Mouse (Mus musculus): ENCODE measurements at regions not wholly inside any gene's neighbourhood (a gene's known extent, or its start where the extent isn't known, plus 50 kb on each side); places are given as distances from the start of the nearest gene placed in this dataset.

DNA sequence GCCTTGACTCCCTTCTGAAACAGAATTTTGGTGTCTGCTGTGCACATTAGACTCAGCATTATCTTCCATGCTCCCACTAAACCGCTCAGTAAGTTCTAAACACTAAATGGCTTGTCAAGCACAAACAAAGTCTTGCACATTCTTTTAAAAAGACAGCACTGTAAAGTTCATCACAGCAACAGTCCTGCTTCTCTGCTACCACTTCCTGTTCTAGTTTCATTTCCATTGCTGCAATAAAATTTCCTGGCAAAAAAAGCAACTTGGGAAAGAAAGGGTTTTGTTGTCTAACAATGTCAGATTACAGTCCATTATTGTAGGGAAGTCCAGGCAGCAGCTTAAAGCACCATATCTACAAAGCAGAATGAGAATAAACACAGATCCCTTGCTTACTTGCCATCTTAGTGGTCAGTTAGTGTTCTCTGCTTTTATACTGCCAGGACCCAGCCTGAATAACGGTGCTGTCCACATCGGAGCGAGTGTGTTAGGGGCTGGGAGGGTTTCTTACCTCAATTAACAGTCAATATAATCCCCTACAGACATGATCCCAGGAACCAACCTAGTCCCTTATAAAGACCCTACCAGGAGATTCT lies 276.0 kb downstream of the Insc start:
- Histone ChIP-seq H3K79me2 (replicated peaks; ENCODE audit: control insufficient read depth, insufficient read depth, low read length) (no peaks in the 10 kb centered on the region), H3K36me3 (ENCODE audit: control insufficient read depth, insufficient read depth, low read length) (no peaks in the 10 kb centered on the region), H3K9ac (ENCODE audit: low read depth, low read length) (no peak overlapping the region), H3K27ac (no peak overlapping the region), H3K4me3 (no peak overlapping the region), H3K4me1 (ENCODE audit: control insufficient read depth, insufficient read depth, low read length) (no peaks in the 10 kb centered on the region), H3K27me3 (ENCODE audit: control insufficient read depth, insufficient read depth, low read length) (no peaks in the 10 kb centered on the region)
- TF ChIP-seq CTCF (IDR thresholded peaks at IDR 0.05) (no peak), POLR2A (IDR thresholded peaks at IDR 0.05; ENCODE audit: insufficient read depth, low read depth, low read length) (no peak), EP300 (IDR thresholded peaks at IDR 0.05; ENCODE audit: insufficient read depth, low read depth, low read length) (no peak)
- WGBS = 61% methylated on average over 4 of the region's 4 CpGs
- intact Hi-C loops (cut with DNase I) = no loop called here
- no peak for DNase-seq

DNA sequence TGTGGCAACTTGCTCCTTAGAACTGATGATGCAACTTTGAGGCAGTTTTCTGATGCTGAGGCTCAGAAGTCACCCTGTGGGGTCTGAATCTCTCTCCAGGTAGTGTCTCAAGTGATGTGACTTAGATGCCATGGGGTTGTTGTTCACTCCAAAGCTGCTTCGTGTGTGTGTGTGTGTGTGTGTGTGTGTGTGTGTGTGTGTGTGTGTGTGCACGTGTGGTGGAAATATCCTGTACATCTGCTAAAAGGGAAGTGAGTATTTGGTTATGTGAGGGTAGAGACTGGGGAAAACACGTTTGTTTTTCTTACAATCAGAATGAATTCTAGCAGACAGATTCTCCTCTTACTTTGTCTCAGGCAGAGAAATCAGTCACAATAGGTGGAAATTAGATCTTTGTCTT lies 276.5 kb downstream of the Insc start:
- no peaks in the 10 kb centered on the region for H3K79me2 ChIP-seq (replicated peaks; ENCODE audit: control insufficient read depth, insufficient read depth, low read length)
- DNase-seq = peak in 1 of 2 experiments; percentile 6
- H3K4me3 ChIP-seq = no peak overlapping the region
- no peaks in the 10 kb centered on the region for H3K27me3 ChIP-seq (ENCODE audit: control insufficient read depth, insufficient read depth, low read length)
- H3K27ac ChIP-seq = no peak overlapping the region
- H3K36me3 ChIP-seq (ENCODE audit: control insufficient read depth, insufficient read depth, low read length) = no peaks in the 10 kb centered on the region
- 36% methylated on average over 3 of the region's 3 CpGs for WGBS
- intact Hi-C loops (cut with DNase I) = no loop called here
- no peaks in the 10 kb centered on the region for H3K4me1 ChIP-seq (ENCODE audit: control insufficient read depth, insufficient read depth, low read length)
- no peak overlapping the region for H3K9ac ChIP-seq (ENCODE audit: low read depth, low read length)
- TF ChIP-seq EP300 (IDR thresholded peaks at IDR 0.05; ENCODE audit: insufficient read depth, low read depth, low read length) = no peak
- no peak for TF ChIP-seq CTCF (IDR thresholded peaks at IDR 0.05)
- no peak for TF ChIP-seq POLR2A (IDR thresholded peaks at IDR 0.05; ENCODE audit: insufficient read depth, low read depth, low read length)

DNA sequence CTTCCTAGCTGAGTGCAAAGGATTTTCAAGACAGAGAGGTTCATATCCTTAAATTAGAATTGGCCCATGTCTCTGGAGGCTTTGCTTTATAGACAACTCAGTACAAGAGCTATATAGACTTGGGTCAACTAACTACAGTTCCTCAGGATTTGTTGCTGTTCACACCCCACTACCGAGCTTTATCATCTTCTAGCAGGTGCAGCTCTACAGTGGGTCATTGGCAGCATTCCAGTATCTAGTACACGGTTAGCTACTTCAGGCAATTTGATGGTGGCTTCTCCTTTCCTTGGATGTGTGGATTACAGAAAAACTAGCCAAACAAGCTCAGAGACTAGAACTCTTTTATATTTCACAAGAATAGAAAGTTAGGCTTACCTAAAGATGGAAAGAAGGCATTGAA lies 282.3 kb downstream of the Insc start:
- H3K36me3 ChIP-seq (ENCODE audit: control insufficient read depth, insufficient read depth, low read length) = no peaks in the 10 kb centered on the region
- H3K27ac ChIP-seq = no peak overlapping the region
- TF ChIP-seq POLR2A (IDR thresholded peaks at IDR 0.05; ENCODE audit: insufficient read depth, low read depth, low read length) = no peak
- TF ChIP-seq CTCF (IDR thresholded peaks at IDR 0.05) = no peak
- TF ChIP-seq EP300 (IDR thresholded peaks at IDR 0.05; ENCODE audit: insufficient read depth, low read depth, low read length) = no peak
- DNase-seq = no peak
- H3K4me3 ChIP-seq = no peak overlapping the region
- H3K9ac ChIP-seq (ENCODE audit: low read depth, low read length) = no peak overlapping the region
- no peaks in the 10 kb centered on the region for H3K4me1 ChIP-seq (ENCODE audit: control insufficient read depth, insufficient read depth, low read length)
- H3K27me3 ChIP-seq (ENCODE audit: control insufficient read depth, insufficient read depth, low read length) = no peaks in the 10 kb centered on the region
- intact Hi-C loops (cut with DNase I) = no loop called here
- WGBS = 33% methylated on average over 2 of the region's 2 CpGs
- H3K79me2 ChIP-seq (replicated peaks; ENCODE audit: control insufficient read depth, insufficient read depth, low read length) = no peaks in the 10 kb centered on the region

DNA sequence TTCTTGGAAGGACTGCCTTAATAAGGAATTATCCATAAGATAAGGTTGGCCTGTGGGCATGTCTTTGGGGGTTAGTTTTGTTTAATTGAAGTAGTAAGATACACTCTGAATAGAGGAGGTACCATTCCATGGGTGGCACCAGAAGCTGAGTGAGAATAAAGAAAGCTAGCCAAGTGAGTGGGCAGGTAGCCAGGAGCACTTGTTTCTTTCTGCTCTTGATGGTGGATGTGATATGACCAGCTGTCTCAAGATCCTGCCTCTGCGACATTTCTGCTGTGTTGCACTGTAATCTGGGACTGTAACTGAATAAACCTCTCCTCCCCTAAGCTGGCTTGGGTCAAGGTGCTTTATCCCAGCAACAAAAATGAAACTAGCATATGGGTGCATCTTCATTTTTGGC lies 284.2 kb downstream of the Insc start:
- Histone ChIP-seq H3K4me1 (ENCODE audit: control insufficient read depth, insufficient read depth, low read length) (no peaks in the 10 kb centered on the region), H3K9ac (ENCODE audit: low read depth, low read length) (no peak overlapping the region), H3K27ac (no peak overlapping the region), H3K4me3 (no peak overlapping the region), H3K79me2 (replicated peaks; ENCODE audit: control insufficient read depth, insufficient read depth, low read length) (no peaks in the 10 kb centered on the region), H3K36me3 (ENCODE audit: control insufficient read depth, insufficient read depth, low read length) (no peaks in the 10 kb centered on the region), H3K27me3 (ENCODE audit: control insufficient read depth, insufficient read depth, low read length) (no peaks in the 10 kb centered on the region)
- 47% methylated on average over 1 of the region's 1 CpGs for WGBS
- no peak for DNase-seq
- TF ChIP-seq EP300 (IDR thresholded peaks at IDR 0.05; ENCODE audit: insufficient read depth, low read depth, low read length) (no peak), CTCF (IDR thresholded peaks at IDR 0.05) (no peak), POLR2A (IDR thresholded peaks at IDR 0.05; ENCODE audit: insufficient read depth, low read depth, low read length) (no peak)
- intact Hi-C loops (cut with DNase I) = no loop called here

DNA sequence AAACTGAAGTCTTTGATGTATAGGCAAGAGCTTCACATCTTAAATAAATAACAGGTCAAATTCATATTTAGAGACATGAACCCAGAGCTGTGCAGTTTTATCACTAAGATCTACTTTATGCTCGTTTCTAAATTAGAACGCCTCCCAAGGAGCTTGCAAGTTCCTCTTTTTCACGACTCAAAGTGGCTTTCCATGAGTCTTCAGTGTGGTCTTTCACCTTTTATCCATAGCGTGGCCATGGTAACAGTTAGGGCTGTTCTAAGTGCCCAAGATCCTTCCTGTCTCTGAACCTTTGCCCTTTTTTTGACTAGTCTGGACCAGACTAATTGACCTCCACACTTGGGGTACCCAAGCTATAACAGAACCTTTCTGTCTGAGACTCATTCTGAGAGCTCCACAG lies 290.5 kb downstream of the Insc start:
- no peaks in the 10 kb centered on the region for H3K4me1 ChIP-seq (ENCODE audit: control insufficient read depth, insufficient read depth, low read length)
- 68% methylated on average over 4 of the region's 4 CpGs for whole genome bisulfite sequencing
- H3K27me3 ChIP-seq (ENCODE audit: control insufficient read depth, insufficient read depth, low read length) = no peaks in the 10 kb centered on the region
- H3K79me2 ChIP-seq (replicated peaks; ENCODE audit: control insufficient read depth, insufficient read depth, low read length) = no peaks in the 10 kb centered on the region
- intact Hi-C loops (cut with DNase I) = no loop called here
- no peak for TF ChIP-seq POLR2A (IDR thresholded peaks at IDR 0.05; ENCODE audit: insufficient read depth, low read depth, low read length)
- no peak for TF ChIP-seq EP300 (IDR thresholded peaks at IDR 0.05; ENCODE audit: insufficient read depth, low read depth, low read length)
- TF ChIP-seq CTCF (IDR thresholded peaks at IDR 0.05) = no peak
- no peak overlapping the region for H3K4me3 ChIP-seq
- no peak overlapping the region for H3K27ac ChIP-seq
- H3K9ac ChIP-seq (ENCODE audit: low read depth, low read length) = no peak overlapping the region
- no peaks in the 10 kb centered on the region for H3K36me3 ChIP-seq (ENCODE audit: control insufficient read depth, insufficient read depth, low read length)
- DNase-seq = no peak

DNA sequence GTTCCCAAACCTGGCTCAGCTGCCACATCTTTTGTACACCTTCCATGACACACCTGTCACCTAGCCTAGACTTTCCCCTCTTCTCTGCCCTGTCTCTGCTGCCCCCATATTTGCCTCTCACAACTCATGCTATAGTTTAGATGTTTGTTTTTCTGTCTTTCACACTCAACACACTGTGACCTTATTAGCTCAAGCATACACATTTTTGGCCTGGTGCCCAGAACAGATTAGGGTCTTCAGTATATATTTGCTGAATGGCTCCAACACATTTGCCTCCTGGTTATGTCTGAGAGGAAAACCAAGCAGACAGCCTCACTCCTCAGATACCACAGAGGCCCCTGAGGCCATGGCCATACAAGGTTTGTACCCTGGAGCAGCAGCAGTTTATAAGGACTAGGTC lies 312.0 kb downstream of the Insc start:
- Histone ChIP-seq H3K27ac (no peak overlapping the region), H3K9ac (ENCODE audit: low read depth, low read length) (no peak overlapping the region), H3K4me1 (ENCODE audit: control insufficient read depth, insufficient read depth, low read length) (no peaks in the 10 kb centered on the region), H3K27me3 (ENCODE audit: control insufficient read depth, insufficient read depth, low read length) (no peaks in the 10 kb centered on the region), H3K4me3 (no peak overlapping the region), H3K79me2 (replicated peaks; ENCODE audit: control insufficient read depth, insufficient read depth, low read length) (no peaks in the 10 kb centered on the region), H3K36me3 (ENCODE audit: control insufficient read depth, insufficient read depth, low read length) (no peaks in the 10 kb centered on the region)
- intact Hi-C loops (cut with DNase I) = no loop called here
- TF ChIP-seq POLR2A (IDR thresholded peaks at IDR 0.05; ENCODE audit: insufficient read depth, low read depth, low read length) = no peak
- TF ChIP-seq EP300 (IDR thresholded peaks at IDR 0.05; ENCODE audit: insufficient read depth, low read depth, low read length) = no peak
- TF ChIP-seq CTCF (IDR thresholded peaks at IDR 0.05) = no peak
- no peak for DNase-seq
